Mouse (Mus musculus) right cerebral cortex, postnatal 14 days (tissue): Measurements from ENCODE around the gene Mfsd10.
A peak's percentile ranks its signal among the peaks of the same experiment; 100 is the strongest.

ENCODE experiments used
- DNase-seq: peaks from one replicate; pipeline ENCODE4 v3.0.0; 2022

Mfsd10 gene

DNA sequence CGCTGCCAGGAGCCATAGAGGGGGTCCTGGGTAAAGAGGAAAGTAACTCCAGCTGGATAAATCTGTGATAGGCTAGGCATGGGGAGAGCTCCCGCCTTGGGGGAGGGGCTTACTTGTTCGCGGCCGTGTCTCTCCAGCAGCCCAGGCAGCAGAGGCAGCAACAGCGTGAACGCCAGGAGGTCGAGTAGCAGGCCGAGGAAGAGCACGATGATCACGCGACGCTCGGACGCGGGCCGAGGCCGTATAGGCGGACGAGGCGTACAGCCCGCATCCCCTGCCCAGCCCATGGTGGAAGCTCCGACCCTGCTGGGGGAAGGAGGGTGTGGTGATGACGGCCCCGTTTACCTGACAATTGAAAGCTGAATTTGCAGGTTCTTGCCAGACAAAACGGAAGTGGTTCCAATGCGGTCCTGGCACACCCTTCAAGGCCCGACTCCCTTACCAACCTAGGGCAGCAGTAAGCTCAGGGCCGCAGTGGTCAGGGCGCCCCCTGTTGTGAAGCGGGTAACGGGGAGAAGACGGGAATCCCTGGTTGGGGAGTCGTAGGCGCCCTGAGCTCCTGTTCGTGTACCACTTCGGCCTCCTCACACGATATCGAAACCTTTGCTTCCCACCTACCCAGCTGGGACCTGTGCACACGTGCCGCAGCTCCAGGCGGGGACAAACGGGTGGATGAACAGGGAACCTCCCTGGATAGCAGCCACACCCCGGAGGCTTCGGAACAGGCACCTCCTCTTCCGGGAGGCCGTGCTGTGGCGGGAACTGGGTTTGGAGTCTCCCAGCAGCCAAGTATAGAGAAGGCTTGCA is at the start of gene Mfsd10:
TSS of gene Mfsd10 (minus strand) at position 732 of the 807 bp plus-strand sequence.
- peak; percentile 80 for DNase-seq

DNA sequence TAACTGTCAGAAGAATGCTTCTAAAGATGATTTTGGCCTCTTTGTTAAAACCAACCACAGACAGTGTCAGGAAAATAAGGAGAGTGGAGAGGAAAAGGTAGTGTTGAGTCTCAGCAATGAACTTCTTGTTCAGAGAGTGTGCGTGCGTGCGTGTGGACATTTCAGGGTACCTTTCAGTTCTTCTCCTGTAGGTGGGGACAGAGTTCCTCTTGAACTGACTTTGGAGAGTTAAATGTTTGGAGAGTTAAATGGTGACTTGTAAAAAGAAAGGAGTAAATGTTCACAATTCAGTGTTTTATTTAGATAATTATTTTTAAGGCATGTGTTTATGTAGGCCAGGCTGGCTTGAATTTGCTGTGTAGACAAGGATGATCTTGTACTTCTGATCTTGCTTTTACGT is 33.3 kb upstream of the Mfsd10 start:
- no peak for DNase-seq

DNA sequence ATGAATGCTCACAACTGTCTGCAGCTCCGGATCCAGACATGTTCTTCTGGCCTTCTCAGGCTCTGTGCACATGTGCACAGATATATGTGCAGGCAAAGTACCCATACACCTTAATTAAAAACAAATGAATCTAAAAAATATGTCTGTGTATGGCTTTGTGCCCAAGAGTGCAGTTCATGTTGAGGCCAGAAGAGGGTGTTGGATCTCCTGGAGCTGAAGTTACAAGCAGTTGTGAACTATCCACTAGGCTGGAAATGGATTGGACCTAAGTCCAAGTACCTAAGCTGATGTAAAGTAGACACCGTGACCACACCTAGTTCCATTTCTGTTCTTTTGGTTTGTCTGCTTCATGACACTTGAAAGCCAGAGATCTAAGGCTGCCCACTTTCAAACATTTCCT is 32.5 kb upstream of the Mfsd10 start:
- DNase-seq: no peak

DNA sequence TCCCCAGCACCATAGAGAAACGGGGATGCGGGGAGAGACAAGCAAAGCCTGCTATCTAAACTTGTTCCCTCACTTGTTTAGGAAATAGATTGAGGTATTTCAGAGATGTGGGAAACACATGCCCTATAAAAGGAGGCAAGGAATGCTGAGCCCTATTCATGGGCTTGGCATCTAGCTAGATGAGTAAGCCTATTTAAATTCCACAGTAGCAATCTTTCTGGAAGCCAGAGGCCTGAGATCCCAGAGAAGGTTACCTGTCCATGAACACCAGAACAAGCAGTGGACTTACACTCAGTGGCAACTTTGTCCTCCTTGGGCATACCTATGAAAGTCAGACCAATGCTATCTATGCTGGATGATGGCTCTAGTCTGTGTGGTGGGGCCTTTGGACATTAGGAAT is 26.2 kb upstream of the Mfsd10 start:
- DNase-seq: no peak

DNA sequence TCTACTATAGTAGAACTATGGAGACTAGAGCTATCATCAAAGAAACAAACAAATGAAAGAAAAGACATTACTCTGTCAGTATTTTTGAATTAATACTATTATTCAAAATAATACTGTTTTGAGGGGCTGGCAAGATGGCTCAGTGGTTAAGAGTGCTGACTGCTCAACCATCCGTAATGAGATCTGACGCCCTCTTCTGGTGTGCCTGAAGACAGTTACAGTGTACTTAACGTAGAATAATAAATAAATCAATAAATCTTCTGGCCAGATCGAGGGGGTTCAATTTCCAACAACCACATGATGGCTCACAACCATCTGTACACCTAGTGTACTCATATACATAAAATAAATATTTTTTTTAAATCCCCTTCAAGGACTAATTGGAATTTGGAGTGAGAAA is 24.9 kb upstream of the Mfsd10 start:
- DNase-seq: no peak

DNA sequence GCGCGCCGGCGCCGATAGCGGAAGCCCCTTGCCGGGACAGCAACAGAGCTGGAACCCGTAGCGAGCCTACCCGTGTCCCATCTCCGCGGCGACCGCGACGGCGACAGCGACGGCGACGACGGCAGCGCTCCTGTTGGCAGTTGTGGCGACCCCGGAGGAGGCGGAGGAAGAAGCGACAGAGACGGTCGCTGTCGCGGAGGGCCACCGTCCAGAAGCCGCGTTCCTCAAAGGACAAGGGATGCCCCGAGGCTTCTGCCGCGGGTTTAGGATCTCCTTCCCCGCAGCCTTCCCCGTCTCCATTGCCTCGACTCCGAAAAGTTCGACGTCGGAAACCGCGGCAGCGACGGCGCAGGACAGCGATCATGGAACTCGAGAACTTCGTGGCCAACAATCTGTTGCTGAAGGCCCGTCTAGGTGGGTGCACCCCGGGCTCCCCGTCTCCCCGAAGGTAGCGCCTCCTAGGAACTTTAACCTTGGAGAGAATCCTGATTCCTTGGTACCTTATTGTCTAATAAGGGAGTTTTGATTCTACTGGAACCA is 23.6 kb upstream of the Mfsd10 start:
- no peak for DNase-seq

DNA sequence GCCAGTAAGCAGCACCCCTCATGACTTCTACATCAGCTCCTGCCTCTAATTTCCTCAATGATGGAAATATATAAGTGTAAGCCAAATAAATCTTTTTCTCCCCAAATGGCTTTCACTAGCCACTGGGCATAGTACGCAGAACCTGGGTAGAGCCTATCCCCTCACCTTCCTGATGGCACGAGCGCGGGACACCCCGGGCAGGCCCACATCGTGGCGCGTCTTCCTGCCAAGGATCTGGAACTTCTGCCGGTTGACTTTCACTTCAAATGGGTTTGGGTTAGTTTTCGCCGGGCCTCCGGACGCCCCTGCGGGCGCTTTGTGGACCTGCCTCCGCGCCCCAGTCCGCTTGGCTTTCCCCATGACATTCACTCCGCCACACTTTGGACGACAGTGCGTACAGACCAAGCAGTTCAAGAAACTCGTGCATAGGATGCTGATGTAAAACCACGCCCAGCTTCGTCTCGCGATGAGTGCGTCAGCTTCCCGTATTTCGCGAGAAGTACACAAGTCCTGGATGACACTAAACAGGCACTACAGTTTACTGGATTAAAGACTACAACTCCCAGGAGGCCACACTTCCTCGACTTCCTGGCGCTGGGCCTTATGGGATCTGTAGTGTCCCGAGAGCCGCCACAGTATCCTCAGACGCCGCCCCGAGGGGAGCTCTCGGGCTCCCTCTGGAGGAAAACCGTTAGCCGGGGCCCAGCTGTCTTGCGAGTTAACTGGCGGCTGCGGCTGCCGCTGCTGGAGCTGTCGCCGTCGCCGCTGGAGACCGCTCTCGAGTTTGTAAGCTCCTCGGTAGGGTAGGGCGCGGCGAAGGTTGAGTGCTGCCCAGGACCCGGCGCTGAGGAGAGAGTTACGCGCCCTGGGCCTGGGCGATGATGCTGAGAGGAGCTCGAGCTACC is 22.9 kb upstream of the Mfsd10 start, which contains the start of the genes Nop14 and Grk4:
TSS of gene Nop14 (minus strand) at position 463 of the 905 bp plus-strand sequence.
TSS of gene Grk4 (plus strand) at position 694 of the 905 bp plus-strand sequence.
- peak; percentile 98 for DNase-seq

DNA sequence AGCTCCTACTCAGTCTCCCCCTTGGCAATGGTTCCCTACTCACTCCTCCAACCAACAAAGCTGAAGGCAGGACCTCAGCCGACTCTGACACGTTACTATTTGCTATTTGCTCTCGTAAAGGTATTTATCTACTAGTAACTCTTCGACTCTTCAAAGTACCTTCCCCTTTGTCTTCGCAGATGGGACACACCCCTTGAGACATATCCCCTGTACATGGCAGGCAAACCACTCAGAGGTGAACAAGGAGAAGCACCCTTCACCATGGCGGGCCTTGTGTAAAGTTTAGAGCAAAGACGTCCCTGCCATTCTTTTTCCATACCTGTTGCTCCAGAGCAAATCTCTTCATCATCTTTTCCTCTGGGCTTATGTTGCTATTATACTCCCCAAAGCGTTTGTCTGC is 20.5 kb upstream of the Mfsd10 start:
- no peak for DNase-seq

DNA sequence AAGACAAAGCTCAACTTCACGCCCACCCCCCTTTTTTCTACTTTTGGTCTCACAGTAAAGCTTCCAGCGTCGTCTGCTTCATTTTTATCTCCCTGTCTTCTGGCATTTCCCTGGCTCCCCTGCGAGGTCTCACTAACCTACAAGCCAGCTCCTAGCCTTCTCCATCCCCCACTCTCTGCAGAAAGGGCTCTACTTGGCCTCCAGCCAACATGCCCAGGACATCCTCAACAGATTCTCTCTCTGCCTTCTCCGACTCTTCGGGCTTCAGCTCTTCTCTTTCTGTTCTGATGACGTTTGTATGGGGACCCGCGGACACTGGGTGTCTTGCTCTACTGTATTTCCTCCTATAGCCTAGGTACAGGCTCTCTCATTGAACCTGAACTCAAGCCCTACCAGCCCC is 17.9 kb upstream of the Mfsd10 start:
- DNase-seq: peak; percentile 24

DNA sequence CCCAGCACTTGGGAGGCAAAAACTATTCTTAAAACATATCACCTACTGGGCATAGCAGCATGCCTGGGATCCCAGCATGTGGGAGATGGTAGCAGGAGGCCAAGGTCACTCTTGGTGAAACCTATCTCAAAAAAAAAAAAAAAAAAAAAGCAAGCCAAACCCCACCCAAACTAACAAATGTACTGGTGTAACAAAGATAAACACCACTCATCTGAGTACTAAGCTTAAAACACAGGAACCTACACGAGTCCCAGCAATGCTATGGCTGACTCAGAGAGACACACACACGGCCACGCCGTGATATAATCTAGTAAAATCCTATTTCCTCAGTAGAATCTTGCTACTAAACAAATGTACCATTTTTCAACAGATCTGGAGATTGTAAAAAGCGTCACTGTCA is 15.9 kb upstream of the Mfsd10 start:
- DNase-seq: no peak

DNA sequence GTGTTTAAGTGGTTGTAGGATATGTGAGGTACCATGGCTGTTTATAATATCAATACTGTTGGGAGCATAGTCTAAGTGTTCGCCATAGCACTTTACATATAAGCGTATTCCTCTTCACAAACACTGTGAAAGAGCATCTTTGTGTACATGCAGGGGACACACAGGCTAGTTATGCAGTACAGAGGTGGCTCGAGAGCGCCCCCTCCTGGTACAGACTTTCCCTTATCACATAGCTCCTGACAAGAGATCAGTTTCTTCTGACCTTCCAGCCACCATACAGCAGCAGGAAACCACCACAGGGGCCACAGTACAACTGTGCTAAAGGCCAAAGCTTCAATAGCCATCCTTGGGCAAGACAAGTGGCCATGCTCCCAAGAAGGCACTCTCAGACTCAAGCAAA is 10.6 kb upstream of the Mfsd10 start:
- peak; percentile 74 for DNase-seq

DNA sequence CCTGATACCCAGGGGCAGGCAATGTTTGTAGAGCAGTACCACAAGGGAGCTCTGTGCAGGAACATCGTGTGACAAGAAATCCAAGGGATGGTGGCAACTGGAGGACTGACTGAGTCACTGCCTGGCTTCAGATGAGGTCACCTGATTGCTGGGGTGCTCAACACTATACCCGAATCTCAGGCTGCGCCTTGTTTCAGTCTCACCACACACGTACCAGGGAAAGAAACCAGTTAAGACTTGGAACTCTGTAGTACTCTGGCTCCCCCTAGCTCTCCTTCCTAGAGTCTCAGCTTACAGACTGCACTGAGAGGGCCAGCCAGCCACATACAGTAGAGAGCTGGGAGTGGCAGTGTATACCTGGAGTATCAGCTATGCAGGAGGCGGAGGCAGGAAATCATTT is 5.9 kb upstream of the Mfsd10 start:
- peak; percentile 28 for DNase-seq

DNA sequence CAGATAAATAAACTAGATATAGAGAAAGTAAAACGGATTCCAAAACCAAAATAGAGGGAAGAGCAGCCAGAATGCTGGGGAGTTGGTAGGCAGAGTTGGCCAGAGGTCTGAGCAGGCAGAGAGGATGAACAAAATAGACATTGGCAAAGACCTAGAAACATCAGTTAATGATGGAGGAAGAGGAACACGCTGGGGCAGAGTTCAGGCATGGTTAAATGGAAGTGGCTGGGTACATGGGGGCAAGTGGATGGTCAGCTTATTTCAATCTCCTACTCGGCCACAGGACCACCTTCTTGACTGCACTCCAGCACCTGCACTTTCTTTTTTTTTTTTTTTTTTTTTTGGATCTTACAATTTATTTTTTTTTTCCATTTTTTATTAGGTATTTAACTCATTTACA is 5.0 kb upstream of the Mfsd10 start:
- DNase-seq: no peak

DNA sequence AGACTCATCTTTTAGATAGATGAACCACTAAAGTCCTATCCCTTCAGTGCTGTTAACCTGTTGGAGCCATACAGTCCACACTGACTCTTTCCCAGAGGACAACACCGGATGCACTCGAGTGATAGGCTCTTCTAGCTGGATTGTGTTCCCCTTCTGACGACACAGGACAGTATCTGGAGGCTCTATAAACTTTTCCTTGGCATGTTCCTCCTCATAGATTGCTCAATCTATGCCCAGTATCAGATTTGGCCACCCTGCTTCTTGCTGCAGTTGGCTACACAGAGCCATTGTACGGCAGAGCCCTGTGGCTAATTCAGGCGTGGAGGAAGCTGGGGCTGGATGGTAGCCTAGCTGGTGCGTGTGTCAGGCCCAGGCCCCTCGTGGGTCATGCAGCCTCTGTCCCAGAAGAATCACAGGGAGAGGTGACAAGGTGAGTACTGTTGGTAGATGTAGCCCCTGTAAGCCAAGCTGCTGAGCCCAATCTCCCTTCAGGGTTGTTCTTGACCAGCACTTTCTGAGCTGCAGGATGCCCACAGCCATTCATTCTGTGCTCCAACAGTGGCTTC is 662 bp upstream of the Mfsd10 start:
- no peak for DNase-seq

DNA sequence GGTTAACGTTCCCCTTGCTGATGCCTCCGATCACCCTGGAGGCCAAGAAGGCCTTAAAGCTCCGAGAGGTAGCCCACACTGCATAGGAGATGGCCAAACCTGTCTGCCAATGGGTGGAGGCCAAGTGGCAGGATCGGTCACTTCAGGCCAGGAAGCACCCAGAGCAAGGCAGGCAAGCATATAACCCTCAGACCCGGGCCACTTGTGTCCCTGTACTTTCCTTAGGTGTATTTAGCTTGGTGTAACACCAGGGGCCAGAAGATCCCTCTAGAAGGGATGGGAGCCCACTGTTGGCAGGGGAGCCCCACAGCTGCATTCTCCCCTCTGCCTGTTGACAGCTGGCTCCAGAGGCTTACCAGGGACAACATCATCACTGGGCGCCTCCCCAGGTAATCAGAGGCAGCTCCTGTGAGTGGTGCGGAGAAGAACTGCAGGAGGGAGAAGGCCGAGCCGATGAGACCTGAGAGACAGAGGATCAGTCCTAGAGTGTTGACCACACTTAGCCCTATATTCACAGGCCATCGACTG is 1.3 kb downstream of the Mfsd10 start:
- no peak for DNase-seq

DNA sequence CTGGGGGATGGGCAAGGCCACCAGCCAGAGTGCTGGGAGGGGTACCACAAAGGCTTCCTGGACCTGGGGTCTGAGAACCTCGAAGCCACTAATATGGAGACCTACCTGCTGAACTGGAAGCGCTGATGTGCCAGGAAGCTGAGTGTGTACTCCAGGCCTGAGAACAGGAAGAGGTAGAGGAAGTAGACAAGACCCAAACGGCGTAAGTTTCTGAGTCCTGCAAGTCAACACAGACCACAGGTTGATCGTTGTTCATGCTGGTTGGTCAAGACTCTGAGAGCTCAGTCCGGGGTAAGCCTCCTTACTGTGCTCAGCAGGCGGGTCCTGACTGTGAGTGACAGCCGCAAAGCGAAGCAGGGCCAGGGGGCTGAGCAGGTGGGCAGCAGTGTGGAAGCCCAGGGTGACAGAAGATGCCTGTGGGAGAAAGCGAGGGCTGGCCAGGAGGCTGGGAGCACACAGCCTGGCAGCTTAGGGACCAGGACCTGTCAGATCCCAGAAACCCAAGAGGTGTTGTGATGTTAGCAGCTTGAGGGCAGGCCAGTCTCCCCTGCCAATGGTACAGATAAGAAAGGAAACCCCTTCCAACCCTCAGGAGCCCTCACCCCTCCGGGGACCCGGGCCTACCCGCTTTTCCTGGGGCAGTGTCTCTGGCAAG is 2.1 kb downstream of the Mfsd10 start:
- no peak for DNase-seq

DNA sequence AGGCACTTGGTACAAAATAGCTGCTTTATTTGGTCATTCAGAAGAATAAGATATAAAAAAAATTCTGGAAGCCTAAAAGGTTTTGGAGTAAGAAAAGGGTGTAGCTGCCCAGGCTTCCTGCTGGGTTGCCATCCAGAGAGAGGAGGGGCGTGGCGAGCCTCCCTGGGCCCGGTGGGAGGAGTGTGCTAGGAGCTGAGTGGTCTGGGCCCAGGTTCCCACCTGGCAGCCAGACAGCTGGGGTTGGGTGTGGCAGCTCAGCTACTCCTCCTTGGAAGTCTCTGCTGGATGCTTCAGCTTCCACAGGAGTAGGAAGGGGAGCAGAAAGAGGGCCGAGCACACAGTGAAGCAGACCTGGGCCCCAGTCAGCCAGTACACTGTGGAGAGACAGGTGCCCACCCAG is 3.4 kb downstream of the Mfsd10 start:
- DNase-seq: no peak

DNA sequence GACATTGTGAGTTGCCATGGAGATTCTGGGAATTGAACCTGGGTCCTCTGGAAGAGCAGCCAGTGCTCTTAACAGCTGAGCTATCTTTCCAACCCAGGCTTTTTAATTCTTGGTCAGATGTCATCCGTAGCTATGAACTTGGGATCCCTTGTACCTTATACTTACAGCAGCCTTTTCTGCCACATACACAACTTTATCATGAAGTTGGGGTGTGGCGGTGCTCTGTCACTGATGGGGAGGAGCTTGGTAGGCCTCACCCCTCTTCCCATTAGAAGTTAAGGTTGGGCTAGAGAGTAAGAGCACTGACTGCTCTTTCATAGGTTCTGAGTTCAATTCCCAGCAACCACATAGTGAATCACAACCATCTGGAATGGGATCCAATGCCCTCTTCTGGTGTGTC is 4.0 kb downstream of the Mfsd10 start:
- no peak for DNase-seq

DNA sequence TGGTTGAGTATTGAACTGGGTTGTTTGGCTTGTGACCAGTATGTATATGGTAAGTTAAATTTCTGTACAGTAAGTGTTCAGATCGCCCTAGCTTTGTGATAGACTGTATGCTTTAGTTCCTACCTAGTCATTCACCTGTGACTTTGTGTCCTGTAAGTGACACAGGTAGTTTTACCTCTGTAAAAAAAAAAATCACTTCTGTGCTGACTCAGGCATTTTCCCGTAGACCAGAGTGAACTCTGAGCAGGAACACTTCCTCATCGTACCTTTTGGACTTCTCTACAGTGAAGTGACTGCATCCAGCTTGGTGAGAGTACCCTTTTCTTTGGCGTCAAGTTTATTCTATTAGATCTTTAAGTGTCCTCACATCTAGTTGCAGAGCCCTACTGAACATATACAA is 27.0 kb downstream of the Mfsd10 start:
- no peak for DNase-seq

DNA sequence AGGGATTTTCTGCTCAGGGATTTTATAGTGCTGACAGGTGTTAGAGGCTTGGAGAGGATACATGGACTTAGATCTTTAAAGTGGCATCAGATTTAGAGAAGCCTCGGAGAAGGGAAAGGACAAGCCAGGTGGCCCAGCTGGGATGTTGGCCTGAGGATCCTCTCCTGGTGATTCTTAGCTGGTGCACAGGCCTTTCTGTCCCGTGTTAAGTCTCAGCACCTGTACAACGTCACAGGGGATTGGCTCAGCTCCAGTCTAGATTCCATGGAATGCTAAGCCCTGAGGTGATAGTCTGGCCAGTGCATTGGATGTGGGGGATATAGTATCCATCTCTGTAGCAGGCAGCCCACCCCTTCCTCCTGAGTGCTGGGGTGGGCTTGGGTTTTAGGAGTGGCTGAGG is 28.8 kb downstream of the Mfsd10 start:
- no peak for DNase-seq

DNA sequence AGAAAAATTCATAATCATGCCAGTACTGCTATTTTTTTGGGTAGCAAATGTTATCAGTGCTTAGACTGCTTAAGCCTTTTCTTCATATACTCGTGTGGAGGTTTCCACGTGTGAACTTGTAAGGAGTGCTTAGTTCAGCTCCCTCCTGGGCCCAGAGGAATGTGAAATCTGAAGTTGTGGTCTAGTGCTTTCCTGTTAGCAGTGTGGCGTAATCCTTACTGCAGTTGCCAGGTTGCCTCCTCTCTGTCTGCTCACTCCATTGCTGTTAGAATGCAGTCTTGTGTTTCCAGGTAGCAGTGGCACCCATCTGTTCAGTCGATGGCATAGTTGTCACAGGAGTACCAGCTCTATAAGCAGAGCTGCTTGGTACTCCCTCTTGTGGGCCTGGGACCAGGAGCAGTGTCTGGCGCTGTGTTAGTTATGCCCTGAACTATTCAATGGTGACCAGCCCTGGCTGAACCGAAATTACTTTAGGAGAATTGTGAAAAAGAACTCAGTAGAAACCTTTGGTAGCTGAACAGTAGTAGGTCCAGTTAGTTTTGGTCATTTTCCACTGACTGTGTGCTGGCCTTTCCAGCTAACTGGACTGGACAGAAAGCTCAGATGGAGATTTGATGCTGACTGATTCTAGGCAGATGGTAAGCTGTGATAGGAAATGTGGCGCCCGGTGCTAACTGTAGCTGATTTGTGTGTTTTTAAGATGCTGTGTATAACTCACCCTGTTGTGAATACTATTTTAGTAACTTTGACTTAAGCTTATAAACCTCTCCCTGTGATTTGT is 29.7 kb downstream of the Mfsd10 start:
- no peak for DNase-seq

DNA sequence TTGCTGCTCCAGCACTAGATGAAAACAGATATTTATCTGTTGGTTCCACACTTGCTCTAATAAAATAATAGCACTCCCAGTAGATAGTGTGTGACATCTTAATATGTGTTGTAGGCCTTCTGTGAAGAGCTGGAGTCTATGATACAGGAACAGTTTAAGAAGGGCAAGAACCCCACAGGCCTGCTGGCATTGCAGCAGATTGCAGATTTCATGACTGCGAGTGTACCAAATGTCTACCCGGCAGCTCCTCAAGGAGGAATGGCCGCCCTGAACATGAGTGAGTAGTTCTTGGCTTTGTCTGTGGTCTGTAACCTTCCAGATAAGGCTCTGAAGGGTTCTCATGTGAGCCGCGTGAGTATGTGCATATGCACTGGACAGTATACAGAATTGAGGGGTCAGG is 32.4 kb downstream of the Mfsd10 start:
- no peak for DNase-seq
